Mouse (Mus musculus) adrenal gland, postnatal 10 days (tissue): Measurements from ENCODE around the gene Dexi. TPM values are rescaled to one million over a fixed set of nuclear protein-coding genes. Genes with fewer than 3 reads are reported as not detected.

Source experiments
- DNase-seq: peaks from one replicate; pipeline ENCODE4 v3.0.0; 2021; ENCODE audit warnings: mixed read lengths
- total RNA-seq, 2 experiments: library from RNA; stranded (reverse); gene quantifications; 2 replicates each; pipeline ENCODE4 v1.2.3; 2021

Dexi gene
- total RNA-seq, 2 experiments from 2014 or later: 16.3 to 18.0 TPM

DNA sequence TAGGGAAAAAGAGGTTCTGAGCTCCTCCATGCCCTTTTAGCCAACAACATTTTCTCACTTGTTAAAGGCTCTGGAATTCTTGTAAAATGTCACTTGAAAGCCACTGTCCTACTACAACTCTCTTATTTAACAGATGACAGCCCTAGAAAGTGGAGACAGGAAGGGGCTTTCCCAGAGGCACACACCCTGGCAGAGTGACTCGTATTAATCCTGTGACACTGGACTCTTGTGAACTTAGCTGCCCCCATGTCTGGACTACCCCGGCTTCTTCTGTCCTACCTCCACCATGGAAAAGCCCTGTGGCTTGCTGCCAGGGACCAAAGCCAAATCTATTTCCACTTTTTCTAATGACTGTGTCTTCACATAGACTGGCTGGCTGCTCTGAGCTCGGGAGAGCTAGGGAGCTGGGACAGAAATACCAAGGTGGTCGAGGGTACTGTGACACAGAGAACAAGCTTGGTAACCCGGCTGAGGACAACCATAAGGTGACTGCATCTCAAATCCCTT is 44.7 kb downstream of the Dexi start:
- no peak for DNase-seq

DNA sequence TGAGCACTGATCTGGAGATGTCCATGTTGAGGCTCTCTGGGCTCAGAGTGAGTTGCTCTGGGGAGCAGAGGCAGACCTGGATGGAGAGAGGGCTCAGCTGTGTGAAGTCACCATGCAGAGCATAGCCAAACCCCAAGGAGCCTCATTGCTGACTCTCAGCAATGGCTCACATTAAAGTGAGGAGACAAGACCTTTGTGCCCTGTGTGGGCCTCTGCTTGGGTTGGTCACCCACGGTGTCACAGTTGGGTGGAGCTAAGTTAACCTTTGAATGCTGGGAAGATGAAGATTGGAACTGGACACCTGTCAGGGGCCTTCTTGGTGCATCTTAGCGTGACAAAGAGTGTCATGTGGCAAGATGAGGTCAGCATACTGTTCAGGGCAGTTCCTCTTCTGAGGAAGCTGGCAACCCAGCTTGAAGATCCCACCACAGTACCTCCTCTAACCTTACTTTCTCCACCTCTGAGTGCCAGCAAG is 47.0 kb downstream of the Dexi start:
- no peak for DNase-seq

- no peak for DNase-seq
Measured at GRCm38 (mm10) chr16:10492587-10492986, 50.3 kb downstream of the Dexi start.

DNA sequence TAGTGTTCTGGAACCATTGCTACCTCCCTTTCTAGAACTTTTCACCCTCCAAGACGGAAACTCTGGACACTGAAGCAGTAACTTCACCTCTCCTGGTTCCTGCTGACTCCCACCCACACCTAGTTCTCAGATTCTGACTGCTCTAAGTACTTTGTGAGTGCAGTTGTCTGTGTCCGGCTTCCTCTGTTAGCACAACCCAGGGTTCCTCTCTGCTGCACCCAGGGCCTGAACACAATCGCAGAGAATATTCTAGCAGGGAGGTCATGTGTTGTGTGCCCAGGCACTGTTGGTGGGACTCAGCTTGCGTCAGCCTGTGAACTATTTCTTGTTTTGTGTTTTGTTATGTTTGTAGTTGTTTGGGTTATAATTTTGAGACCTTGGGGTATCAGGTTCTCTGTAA is 51.1 kb downstream of the Dexi start:
- DNase-seq: no peak

DNA sequence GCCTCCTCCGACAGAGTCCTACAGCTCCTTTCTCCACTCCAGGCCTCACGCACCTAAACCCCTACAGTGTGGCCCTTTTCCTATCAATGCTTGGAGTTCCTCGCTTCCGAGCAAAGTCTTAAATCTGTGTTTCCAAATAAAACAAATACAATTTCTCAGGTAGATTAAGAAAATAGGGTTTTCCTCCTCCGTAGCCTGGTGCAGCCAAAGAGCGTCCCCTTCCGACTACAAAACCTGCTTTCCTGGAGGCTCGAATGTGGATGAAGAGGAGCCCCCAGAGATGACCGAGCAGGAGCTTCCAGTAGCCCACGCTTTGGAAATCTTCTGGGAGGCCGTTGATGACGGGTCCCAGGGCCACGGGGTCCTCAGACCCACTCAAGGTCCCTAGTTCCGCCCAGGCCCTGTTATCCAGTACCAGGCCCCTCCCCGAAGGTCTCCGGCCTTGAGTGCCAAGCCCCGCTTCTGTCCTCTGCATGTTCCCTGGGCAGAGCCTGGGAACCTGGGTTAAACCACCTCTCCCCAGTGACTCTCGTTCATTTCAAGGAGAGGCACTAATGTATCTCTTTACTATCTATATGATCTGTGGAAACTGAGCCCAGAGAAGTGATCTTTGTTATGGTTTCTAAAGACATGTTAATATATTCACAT is 52.2 kb downstream of the Dexi start:
- no peak for DNase-seq

GRCm38 (mm10) chr16:10489904-10490457 is 52.9 kb downstream of the Dexi start:
- DNase-seq: no peak

- DNase-seq: no peak
Measured at GRCm38 (mm10) chr16:10489483-10489882, 53.4 kb downstream of the Dexi start.

GRCm38 (mm10) chr16:10488769-10489481 is 53.9 kb downstream of the Dexi start:
- DNase-seq: no peak

DNA sequence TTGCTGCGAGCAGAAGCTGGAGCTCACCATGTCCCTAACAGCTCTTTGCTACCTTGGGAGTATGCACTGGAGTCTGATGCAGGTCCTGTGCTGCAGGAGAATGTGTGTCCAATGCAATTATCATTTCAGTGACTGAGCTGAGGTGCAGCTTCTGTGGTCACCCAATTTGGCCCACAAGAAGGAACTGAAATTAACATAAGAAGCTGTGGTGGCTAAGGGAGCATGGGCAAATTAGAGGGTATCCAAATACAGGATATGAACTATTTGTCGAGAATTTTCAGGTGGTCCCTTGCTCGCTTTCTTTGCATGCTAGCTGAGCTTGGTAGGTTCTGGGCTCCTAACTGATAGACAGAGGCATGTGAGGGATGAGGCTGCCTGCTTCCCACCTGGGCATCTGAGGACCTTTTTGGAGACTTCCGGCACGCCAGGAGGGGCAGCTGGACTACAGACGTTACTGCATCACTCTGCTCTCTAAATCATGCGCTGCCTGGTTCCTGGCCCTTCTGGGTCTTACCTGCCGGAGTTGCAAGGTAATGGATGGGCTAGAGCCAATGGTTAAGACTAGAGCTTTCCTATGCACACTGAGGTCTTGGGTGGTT is 54.9 kb downstream of the Dexi start:
- DNase-seq: no peak

DNA sequence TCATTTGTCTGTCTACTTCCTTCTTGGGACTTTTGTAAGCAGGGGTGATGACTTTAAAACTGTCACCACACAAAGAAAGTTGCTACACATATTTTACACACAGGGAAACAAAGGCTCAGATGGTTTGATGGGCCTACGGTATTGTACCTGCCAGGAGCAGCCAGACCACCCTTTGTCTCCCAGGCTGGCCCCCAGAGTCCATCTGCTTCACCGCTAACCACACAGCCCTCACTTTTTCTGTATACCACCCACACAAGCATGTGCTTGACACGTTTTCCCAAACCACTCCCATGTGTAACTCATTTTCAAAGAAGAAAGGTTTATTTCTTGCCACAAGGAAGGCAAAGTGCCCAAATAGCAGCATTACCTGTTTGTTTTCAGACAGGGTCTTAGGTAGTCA is 55.9 kb downstream of the Dexi start:
- DNase-seq: no peak

GRCm38 (mm10) chr16:10482343-10482742 is 60.5 kb downstream of the Dexi start:
- no peak for DNase-seq

- no peak for DNase-seq
Measured at GRCm38 (mm10) chr16:10479857-10480256, 63.0 kb downstream of the Dexi start, which contains the start of gene Ciita. Gene Ciita (plus strand): TSS chr16:10480059.

GRCm38 (mm10) chr16:10475919-10476318 is 66.9 kb downstream of the Dexi start:
- no peak for DNase-seq

DNA sequence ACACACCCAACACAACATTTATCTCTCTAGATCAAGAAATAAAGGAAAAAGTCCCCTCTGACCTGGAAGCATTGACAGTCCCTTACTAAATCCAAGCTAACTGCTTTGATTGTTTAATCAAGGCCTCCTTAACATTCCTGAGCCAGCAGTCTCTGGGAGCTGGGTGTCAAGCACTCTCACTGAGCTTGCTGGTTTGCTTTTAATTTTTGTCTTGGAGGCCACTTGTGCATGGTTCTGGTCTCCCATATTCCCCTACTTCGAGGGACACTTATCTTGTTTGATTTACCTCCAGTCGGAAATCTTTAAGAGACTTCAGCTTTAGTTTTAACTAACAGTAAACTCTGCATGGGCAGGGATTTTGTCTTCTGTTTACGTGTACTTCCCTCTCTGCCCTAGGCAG is 67.9 kb downstream of the Dexi start:
- no peak for DNase-seq

DNA sequence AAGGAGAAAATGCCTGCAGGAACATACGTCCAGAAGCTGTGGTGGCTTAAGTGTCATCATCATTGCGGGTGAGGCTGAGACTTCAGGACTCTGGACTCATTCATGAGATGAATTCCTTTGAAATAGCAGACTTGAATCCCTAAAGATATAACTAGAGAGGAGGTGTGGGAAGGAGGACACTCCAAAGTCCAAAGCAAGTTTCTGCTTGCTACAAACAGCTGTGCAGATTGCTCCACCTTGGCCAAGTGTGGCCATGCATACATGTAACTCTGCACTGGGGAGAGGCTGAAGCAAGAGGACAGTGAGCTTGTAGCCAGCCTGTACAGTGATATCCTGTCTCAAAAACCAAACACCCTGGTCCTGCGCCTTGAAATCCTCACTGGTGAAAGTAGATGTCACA is 70.9 kb downstream of the Dexi start:
- no peak for DNase-seq

DNA sequence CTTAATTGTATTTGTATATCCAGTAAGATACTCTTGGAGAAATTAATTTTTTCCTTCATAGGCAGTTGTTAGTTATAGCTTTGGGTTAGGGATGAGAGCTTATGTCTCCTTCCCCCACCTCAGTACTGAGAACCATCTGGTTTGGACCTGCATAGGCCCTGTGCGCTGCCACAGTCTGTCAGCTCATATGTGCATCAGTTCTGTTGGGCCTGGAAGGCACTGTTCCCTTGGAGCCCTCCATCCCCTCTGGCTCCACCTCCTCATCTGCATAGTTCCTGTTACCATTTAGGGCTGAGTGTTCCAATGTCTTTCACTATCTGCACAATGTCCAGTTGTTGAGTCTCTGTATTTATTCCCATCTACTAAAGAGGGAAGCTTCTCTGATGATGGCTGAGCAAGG is 74.7 kb downstream of the Dexi start:
- DNase-seq: no peak

- DNase-seq: no peak
Measured at GRCm38 (mm10) chr16:10467391-10468107, 75.3 kb downstream of the Dexi start.

- no peak for DNase-seq
Measured at GRCm38 (mm10) chr16:10465011-10465681, 77.7 kb downstream of the Dexi start.

GRCm38 (mm10) chr16:10461178-10461577 is 81.7 kb downstream of the Dexi start:
- DNase-seq: no peak

DNA sequence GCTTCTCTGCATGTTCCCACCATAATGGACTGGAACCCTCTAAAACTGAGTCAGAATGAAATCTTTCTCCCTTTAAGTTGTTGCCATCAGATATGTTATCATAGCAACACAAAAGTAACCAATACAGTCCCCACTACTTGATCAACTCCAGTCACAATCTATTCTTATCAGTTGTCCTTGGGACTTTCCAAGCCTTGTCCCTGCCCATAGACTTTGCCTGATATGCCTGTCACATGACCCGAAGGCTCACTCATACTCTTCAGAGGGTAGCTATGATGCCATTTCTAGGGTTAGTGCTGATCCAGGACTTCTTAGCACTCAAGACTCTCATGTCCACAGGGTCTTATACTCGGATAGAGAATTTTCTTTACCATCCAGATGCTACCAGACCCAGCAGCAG is 82.7 kb downstream of the Dexi start:
- DNase-seq: no peak

- DNase-seq: no peak
Measured at GRCm38 (mm10) chr16:10454583-10454974, 88.3 kb downstream of the Dexi start.
